In genomic region chr12:16136214-16136671, GRCm38 (mm10) we compare ENCODE assay signal across 12 mouse cellular contexts.
DNase-seq lines count a peak whose midpoint lies in the region; ATAC-seq and TF ChIP-seq lines count a peak whose summit lies in the region.
"Had no signal": no experiment of that assay in that cellular context is flagged by ENCODE, and none has a peak within 500 bp of the region (broad histone marks: within the 10 kb centered on the region; RNA-seq: fewer than 3 reads in every experiment).

No protein-coding gene starts in this region.

- peak; percentile 15; the same call in 1 of the 2 replicates for TF ChIP-seq EP300 in CH12.LX (IDR thresholded peaks at IDR 0.05; ENCODE audit: low read length)

- H3K27ac ChIP-seq in layer of hippocampus, adult 2 months = peak overlapping the region; percentile 53; the same call in 1 of the 2 replicates
- no peak overlapping the region for H3K27ac ChIP-seq in CH12.LX (ENCODE audit: insufficient read depth, low read depth)

- DNase-seq in layer of hippocampus, adult 2 months (ENCODE audit: low spot score in 2 of 2) = no peak
- DNase-seq in layer of hippocampus, postnatal 36 days = no peak
- peak; percentile 60 for DNase-seq in CH12.LX (ENCODE audit: extremely low read depth)
- DNase-seq in induced T-regulatory cell, adult 2 months (ENCODE audit: low read depth) = peak; percentile 71
- peak; percentile 34 for DNase-seq in naive thymus-derived CD4-positive, alpha-beta T cell, adult 2 months (ENCODE audit: low read depth)
- DNase-seq in embryo, embryonic 10.5 days (ENCODE audit: low spot score) = no peak
- no peak for DNase-seq in right cerebral cortex, adult 18-20 months
- DNase-seq: gastrocnemius, postnatal 14 days; kidney, postnatal 14 days; retina, postnatal 1 day had no signal

- no peak for TF ChIP-seq CTCF in layer of hippocampus, adult 2 months (conservative IDR thresholded peaks at IDR 0.05)
- no peak for TF ChIP-seq CTCF in CH12.LX (conservative IDR thresholded peaks at IDR 0.05 in 1 of 2, IDR thresholded peaks at IDR 0.05 in 1 of 2; ENCODE audit: low read depth in 2 of 2, low read length in 2 of 2)

- H3K9ac ChIP-seq in CH12.LX (ENCODE audit: insufficient read depth, low read depth) = no peak overlapping the region

- TF ChIP-seq POLR2A in CH12.LX (IDR thresholded peaks at IDR 0.05; ENCODE audit: low read depth, low read length) = no peak

- peaks cover 10 to 55% of the 10 kb centered on the region in 2 experiments for H3K4me1 ChIP-seq in CH12.LX (ENCODE audit: control insufficient read depth in 1 of 2, insufficient read depth in 2 of 2)

- H3K27me3 ChIP-seq in CH12.LX (replicated peaks) = no peaks in the 10 kb centered on the region

- H3K4me3 ChIP-seq in layer of hippocampus, adult 2 months = no peak overlapping the region
- no peak overlapping the region for H3K4me3 ChIP-seq in CH12.LX (replicated peaks in 1 of 3; ENCODE audit: low read depth in 2 of 3, low read length in 2 of 3, poor library complexity in 1 of 3)

- H3K4me2 ChIP-seq in CH12.LX (ENCODE audit: insufficient read depth, low read depth, poor library complexity, severe bottlenecking) = no peak overlapping the region

- no peak for TF ChIP-seq RAD21 in CH12.LX (IDR thresholded peaks at IDR 0.05; ENCODE audit: low read depth, low read length)

- dilution Hi-C loops in CH12.LX (cut with MboI; ENCODE audit: extremely low pct_ligation_motif_present, extremely low pct_unique_long_range_greater_than_20kb, low sequenced_read_pairs) = no loop called here

- no peak for ATAC-seq in inflammation-experienced regulatory T-cells, adult 6 months
- ATAC-seq: lung, postnatal 0 days had no signal

- no peaks in the 10 kb centered on the region for H3K9me3 ChIP-seq in CH12.LX (replicated peaks; ENCODE audit: low read length)

- in situ Hi-C loops in CH12.LX (cut with MboI; ENCODE audit: low pct_ligation_motif_present, low pct_unique_long_range_greater_than_20kb, low sequenced_read_pairs) = no loop called here

- no peaks in the 10 kb centered on the region for H3K36me3 ChIP-seq in CH12.LX (replicated peaks in 1 of 2; ENCODE audit: control insufficient read depth in 1 of 2, insufficient read depth in 1 of 2, low read length in 1 of 2)

- H3K79me2 ChIP-seq in CH12.LX (replicated peaks; ENCODE audit: control insufficient read depth, extremely low read depth, insufficient read depth, poor library complexity, severe bottlenecking) = no peaks in the 10 kb centered on the region

TF ChIP-seq in CH12.LX, 34 proteins besides CTCF, POLR2A, EP300 and RAD21:
- TF ChIP-seq ETS1 (conservative IDR thresholded peaks at IDR 0.05; ENCODE audit: low read depth, low read length) = peak; percentile 27; the same call in 1 of the 2 replicates
- no peak for TF ChIP-seq IRF4 (IDR thresholded peaks at IDR 0.05; ENCODE audit: low read depth, low read length)
- TF ChIP-seq BHLHE40 (IDR thresholded peaks at IDR 0.05; ENCODE audit: low read depth, low read length) = peak; percentile 29; the same call in 1 of the 2 replicates
- no peak for TF ChIP-seq MAX (IDR thresholded peaks at IDR 0.05; ENCODE audit: low read length)

Comparison
In these comparisons a context has a peak if more than half of its experiments do, and no peak if none do; other contexts are left out.
1. DNase-seq: peak in CH12.LX (single experiment), induced T-regulatory cell, adult 2 months (single experiment) and naive thymus-derived CD4-positive, alpha-beta T cell, adult 2 months (single experiment); none in layer of hippocampus, adult 2 months (0 of 2), layer of hippocampus, postnatal 36 days (0 of 2), embryo, embryonic 10.5 days (single experiment) and right cerebral cortex, adult 18-20 months (single experiment).